Mouse (Mus musculus) lung, embryonic 14.5 days (tissue): Measurements from ENCODE around the gene Ugt1a6b. TPM values are rescaled to one million over a fixed set of nuclear protein-coding genes. Genes with fewer than 3 reads are reported as not detected.

ENCODE experiments used
- ATAC-seq: fragments of 200-750 bp; cut with Nextera tagmentation; 2 replicates; pipeline ENCODE4 v1.8.0; 2017; ENCODE audit warnings: mild to moderate bottlenecking, moderate TSS enrichment, moderate library complexity; ENCODE audit not compliant: insufficient read depth
- DNase-seq: peaks from one replicate; pipeline ENCODE4 v3.0.0-alpha.2; 2015
- H3K27ac ChIP-seq: fragments of 300-500 bp; sonication (generic); 2 replicates; pipeline ENCODE4 v1.5.1; 2014; ENCODE audit warnings: low read depth, mild to moderate bottlenecking, moderate library complexity
- H3K27me3 ChIP-seq: fragments of 300-500 bp; sonication (generic); 2 replicates; pipeline ENCODE4 v1.6.1; 2014; ENCODE audit warnings: low read length, control low read depth; ENCODE audit not compliant: insufficient read depth
- H3K36me3 ChIP-seq: fragments of 300-500 bp; sonication (generic); 2 replicates; pipeline ENCODE4 v1.6.1; 2014; ENCODE audit warnings: control low read depth; ENCODE audit not compliant: insufficient read depth
- H3K4me1 ChIP-seq: fragments of 300-500 bp; sonication (generic); 2 replicates; pipeline ENCODE4 v1.6.1; 2014; ENCODE audit warnings: antibody characterized with exemption, control low read depth; ENCODE audit not compliant: insufficient read depth
- H3K4me2 ChIP-seq: fragments of 300-500 bp; sonication (generic); 2 replicates; pipeline ENCODE4 v1.6.1; 2014; ENCODE audit warnings: mild to moderate bottlenecking
- H3K4me3 ChIP-seq: fragments of 300-500 bp; sonication (generic); 2 replicates; pipeline ENCODE4 v1.5.1; 2014; ENCODE audit warnings: low read depth, low read length
- H3K9ac ChIP-seq: fragments of 300-500 bp; sonication (generic); 2 replicates; pipeline ENCODE4 v1.6.1; 2014
- H3K9me3 ChIP-seq: fragments of 300-500 bp; sonication (generic); 2 replicates; pipeline ENCODE4 v1.6.1; 2016; ENCODE audit warnings: low read depth, low read length, control low read depth
- CTCF ChIP-seq: IDR thresholded peaks from 2 replicates; pipeline ENCODE4 v1.5.1; 2016; ENCODE audit warnings: antibody characterized with exemption, low read depth
- WGBS: fragments of 180-500 bp; shearing (Covaris S2); extraction: QIAGEN DNeasy Blood & Tissue Kit; methylation state at CpG from one replicate; pipeline ENCODE4 v1.1.7; 2014; 5-methylcytosine and 5-hydroxymethylcytosine counted together
- polyA plus RNA-seq: library from polyadenylated mRNA; unstranded; fragments of >200 nt; fragmentation: Nextera tagmentation; extraction: Ambion mirVana; gene quantifications from 2 replicates; pipeline ENCODE4 v1.2.1, GENCODE M21; 2014

Gene Ugt1a6b
- polyA plus RNA-seq, 1 experiment from 2014 or later, result not detected

DNA sequence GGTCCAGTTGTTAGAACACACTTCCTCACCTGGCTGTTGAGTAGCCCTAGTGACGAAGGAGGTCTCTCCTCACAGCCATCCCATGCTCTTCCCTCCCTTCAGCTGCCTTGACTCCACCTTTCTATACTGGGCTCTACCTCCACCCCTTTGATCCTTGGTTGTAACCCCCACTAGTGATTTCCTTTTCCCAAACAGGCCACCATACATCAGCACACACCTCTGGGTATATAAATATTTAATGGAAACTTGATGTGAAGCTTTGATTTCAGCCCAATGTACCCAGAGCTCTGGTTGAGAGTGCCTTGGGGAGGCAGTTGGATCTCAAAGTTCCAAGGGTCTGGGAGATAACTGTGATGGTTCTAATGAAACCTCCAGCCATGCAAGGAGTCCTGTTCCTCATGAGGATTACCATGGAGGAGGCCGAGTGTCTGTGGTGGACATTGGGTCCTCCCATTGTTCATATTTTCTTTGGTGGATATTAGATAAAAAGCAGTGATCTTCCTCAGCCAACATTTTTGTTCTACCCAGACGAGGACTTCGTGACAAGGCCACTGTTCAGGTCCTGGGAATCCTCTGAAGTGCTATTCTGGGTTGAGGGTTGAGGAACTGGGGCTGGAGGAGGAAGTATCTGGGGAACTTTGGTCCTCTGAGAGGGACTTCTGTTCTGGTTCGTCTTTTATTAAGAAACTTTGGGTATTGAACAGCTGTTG is 123.8 kb downstream of the Ugt1a6b start, which contains the start of gene Mroh2a:
Mroh2a (plus strand) TSS at position 317 of the 710 bp plus-strand sequence.
- WGBS, result 50% methylated on average over 5 of the region's 5 CpGs
- H3K9ac ChIP-seq, result no peak within 1 kb of the TSS
- no peaks in the 10 kb centered on the region for H3K27me3 ChIP-seq
- no peak for TF ChIP-seq CTCF
- H3K4me3 ChIP-seq, result no peak within 1 kb of the TSS
- H3K27ac ChIP-seq, result no peak within 1 kb of the TSS
- DNase-seq (no peak), ATAC-seq (no peak)
- no peaks in the 10 kb centered on the region for H3K4me1 ChIP-seq
- peaks cover 67% of the 10 kb centered on the region for H3K9me3 ChIP-seq
- H3K4me2 ChIP-seq, result no peak within 1 kb of the TSS
- H3K36me3 ChIP-seq, result no peaks in the 10 kb centered on the region

DNA sequence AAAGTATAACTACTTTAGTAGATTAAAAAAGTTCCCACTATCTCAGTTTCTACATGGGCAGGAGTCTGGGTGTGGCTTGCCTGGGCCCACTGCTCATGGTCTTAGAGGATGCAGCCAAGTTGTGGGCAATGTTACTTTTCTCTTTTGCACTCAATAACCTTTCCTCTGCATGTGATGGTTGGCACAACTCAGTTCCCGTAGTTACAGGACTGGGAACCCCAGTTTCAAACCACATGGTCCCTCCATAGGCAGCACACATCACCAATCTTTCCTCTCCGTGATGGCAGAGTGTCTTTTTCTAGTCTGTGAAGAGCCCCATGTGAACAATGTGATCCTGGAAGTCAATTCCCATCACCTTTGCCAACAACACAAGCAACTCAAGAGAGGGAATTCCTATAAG is 124.4 kb downstream of the Ugt1a6b start:
- 56% methylated on average over 2 of the region's 2 CpGs for WGBS
- Histone ChIP-seq H3K36me3 (no peaks in the 10 kb centered on the region), H3K9ac (no peak overlapping the region), H3K27ac (no peak overlapping the region), H3K27me3 (no peaks in the 10 kb centered on the region), H3K4me3 (no peak overlapping the region), H3K4me1 (no peaks in the 10 kb centered on the region), H3K9me3 (peaks cover 66% of the 10 kb centered on the region), H3K4me2 (no peak overlapping the region)
- ATAC-seq (no peak), DNase-seq (no peak)
- no peak for TF ChIP-seq CTCF

DNA sequence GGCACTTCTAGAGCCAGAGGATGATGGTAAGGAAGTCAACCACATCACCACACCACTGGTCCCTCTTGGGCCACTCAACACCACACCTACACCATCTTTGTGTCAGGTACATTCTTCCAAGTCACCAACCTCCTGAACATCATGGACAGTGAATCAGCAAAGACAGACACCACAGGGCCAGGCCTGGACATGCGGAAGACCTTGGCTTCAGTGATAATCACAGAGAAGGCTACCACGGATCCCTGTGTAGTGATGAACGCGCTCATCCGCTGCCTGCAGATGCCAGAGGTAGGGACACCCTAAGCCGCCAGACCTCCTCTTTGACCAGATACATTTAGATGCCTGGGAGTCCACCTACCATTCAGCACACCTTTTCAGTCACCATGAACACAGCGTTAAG is 125.1 kb downstream of the Ugt1a6b start:
- no peak for TF ChIP-seq CTCF
- WGBS, result 67% methylated on average over 7 of the region's 7 CpGs
- ATAC-seq (no peak), DNase-seq (no peak)
- Histone ChIP-seq H3K4me1 (no peaks in the 10 kb centered on the region), H3K27ac (no peak overlapping the region), H3K36me3 (no peaks in the 10 kb centered on the region), H3K4me2 (no peak overlapping the region), H3K27me3 (no peaks in the 10 kb centered on the region), H3K9ac (no peak overlapping the region), H3K4me3 (no peak overlapping the region), H3K9me3 (peaks cover 70% of the 10 kb centered on the region)

DNA sequence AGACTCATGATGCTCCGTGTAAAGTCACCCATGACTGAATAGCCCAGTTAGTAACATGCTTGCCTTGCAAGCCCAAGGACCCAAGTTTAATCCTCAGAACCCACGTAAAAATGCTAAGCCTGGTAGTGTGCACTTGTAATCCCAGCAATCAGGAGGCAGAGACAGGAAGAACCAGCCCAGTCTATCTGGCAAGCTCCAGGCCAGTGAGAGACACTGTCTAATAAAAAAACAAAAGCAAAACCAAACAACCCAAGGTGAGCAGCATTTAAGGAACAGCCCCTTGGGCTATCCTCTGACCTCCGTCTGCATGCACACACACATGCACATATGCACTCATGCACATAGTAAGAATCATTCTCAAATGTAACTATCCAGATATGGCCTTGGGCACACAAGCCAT is 126.5 kb downstream of the Ugt1a6b start:
- peaks cover 85% of the 10 kb centered on the region for H3K9me3 ChIP-seq
- 76% methylated on average over 3 of the region's 3 CpGs for WGBS
- ATAC-seq, result no peak

DNA sequence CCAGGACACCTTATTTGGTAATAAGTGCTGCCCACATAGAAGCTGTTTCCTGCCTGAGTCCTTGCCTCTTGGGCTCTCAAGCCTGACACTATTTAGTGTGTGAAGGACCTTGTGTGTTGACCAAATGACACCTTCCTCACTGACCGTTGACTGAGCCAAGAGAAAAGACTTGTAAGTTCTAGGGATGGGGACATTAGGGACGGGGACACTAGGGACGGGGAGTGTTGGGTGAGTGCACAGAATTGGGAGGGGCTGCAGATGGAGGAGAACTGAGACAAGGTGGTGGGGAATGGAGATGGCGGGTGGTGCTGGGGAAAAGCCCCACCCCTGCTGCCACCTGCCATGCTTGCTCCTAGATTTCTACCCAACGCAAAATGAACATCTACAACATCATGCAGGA is 126.9 kb downstream of the Ugt1a6b start:
- 83% methylated on average over 5 of the region's 5 CpGs for WGBS
- no peak overlapping the region for H3K9ac ChIP-seq
- H3K9me3 ChIP-seq, result peaks cover 89% of the 10 kb centered on the region
- H3K4me3 ChIP-seq, result no peak overlapping the region
- H3K27me3 ChIP-seq, result no peaks in the 10 kb centered on the region
- H3K27ac ChIP-seq, result no peak overlapping the region
- no peak for ATAC-seq
- H3K4me2 ChIP-seq, result no peak overlapping the region
- no peak for DNase-seq
- H3K4me1 ChIP-seq, result no peaks in the 10 kb centered on the region
- H3K36me3 ChIP-seq, result no peaks in the 10 kb centered on the region
- TF ChIP-seq CTCF, result no peak

More for the DNA sequence above, 126.5 kb downstream of the Ugt1a6b start:
- H3K4me3 ChIP-seq, result no peak overlapping the region
- no peak overlapping the region for H3K27ac ChIP-seq
- H3K36me3 ChIP-seq, result no peaks in the 10 kb centered on the region
- no peak for DNase-seq
- H3K9ac ChIP-seq, result no peak overlapping the region
- H3K4me2 ChIP-seq, result no peak overlapping the region
- no peaks in the 10 kb centered on the region for H3K27me3 ChIP-seq
- H3K4me1 ChIP-seq, result no peaks in the 10 kb centered on the region
- TF ChIP-seq CTCF, result no peak

DNA sequence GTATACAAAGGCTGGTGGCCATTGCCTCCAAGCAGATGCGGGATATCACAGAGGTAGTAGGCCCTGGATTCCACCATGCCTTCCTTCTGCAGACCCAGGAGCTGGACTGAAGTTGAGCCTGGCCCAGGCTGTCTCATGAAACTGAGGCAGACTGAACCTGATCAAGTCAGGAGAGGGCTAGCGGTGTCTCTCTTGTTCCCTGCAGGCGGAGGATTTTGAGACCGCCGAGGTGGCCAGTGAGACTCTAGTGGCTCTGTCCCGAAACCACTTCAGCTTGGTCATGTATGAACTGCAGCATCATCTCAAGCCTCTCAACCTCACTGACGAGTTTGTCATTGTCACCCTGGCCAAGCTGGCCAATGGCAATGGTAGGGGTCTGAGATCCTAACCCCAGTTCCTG is 127.4 kb downstream of the Ugt1a6b start:
- no peak for DNase-seq
- Histone ChIP-seq H3K4me2 (no peak overlapping the region), H3K36me3 (no peaks in the 10 kb centered on the region), H3K4me3 (no peak overlapping the region), H3K27me3 (no peaks in the 10 kb centered on the region), H3K9ac (no peak overlapping the region), H3K4me1 (no peaks in the 10 kb centered on the region), H3K9me3 (peaks cover 92% of the 10 kb centered on the region), H3K27ac (no peak overlapping the region)
- no peak for ATAC-seq
- TF ChIP-seq CTCF, result no peak
- WGBS, result 71% methylated on average over 7 of the region's 7 CpGs

DNA sequence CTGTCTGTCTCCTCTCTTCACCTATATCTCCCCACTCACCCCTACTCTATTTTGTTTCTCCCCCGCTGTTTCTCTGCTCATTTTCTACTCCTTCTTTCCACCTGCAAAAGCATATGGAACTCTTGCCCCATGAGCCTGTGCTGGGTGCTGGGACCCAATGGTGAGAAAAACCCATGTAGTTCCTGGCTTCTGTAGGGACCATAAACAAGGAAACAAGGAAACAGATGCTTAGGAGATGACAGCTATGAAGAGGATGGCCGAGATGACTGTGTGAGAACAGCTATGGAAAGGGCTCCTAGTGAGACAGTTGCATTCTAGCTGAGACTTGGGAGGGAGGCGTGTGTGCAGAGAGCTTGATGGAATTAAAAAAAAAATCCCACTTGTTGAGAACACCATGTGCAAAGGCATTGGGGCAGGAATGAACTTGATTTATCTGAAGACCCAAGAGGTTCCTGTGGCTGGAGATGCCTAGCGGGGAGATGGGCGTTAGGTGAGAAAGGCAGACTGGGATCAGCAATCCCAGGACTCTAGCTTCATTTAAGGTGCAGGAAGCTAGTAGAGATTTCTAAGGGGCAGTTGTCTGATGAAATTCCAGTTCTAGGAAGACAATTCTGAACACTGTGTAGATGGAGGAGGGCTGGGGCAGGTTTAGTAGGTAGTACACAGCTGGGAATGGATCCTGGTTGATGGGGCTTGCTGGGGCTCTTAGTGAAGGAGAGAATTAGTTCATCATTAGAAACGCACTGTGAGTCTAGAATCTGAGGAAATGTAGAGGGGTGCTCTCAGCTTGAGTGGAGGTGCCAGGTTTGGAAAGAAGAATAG is 128.1 kb downstream of the Ugt1a6b start:
- H3K27me3 ChIP-seq, result no peaks in the 10 kb centered on the region
- no peak overlapping the region for H3K4me2 ChIP-seq
- 69% methylated on average over 6 of the region's 6 CpGs for WGBS
- no peak overlapping the region for H3K4me3 ChIP-seq
- no peak overlapping the region for H3K27ac ChIP-seq
- H3K9ac ChIP-seq, result no peak overlapping the region
- H3K36me3 ChIP-seq, result no peaks in the 10 kb centered on the region
- no peak for TF ChIP-seq CTCF
- no peak for ATAC-seq
- H3K4me1 ChIP-seq, result no peaks in the 10 kb centered on the region
- no peak for DNase-seq
- peaks cover 91% of the 10 kb centered on the region for H3K9me3 ChIP-seq
